ENCODE assay signal across 12 mouse cellular contexts in genomic region chr10:127185506-127185905, GRCm38 (mm10).
"Had no signal": no experiment of that assay in that cellular context is flagged by ENCODE, and none has a peak within 500 bp of the region (broad histone marks: within the 10 kb centered on the region; RNA-seq: fewer than 3 reads in every experiment).

No protein-coding gene starts in this region.

- H3K27ac ChIP-seq: kidney, embryonic 15.5 days; limb, embryonic 10.5 days; liver, embryonic 14.5 days; midbrain, embryonic 10.5 days; neural tube, embryonic 13.5 days had no signal

- H3K9me3 ChIP-seq: kidney, embryonic 15.5 days; limb, embryonic 10.5 days; midbrain, embryonic 10.5 days; neural tube, embryonic 13.5 days had no signal

- DNase-seq: kidney, postnatal 14 days; lung, postnatal 10 days; lung, postnatal 4 days; spleen, adult 18-20 months; thymus, adult 18-20 months had no signal

- H3K9ac ChIP-seq: kidney, embryonic 15.5 days; liver, embryonic 14.5 days; lung, embryonic 14.5 days; neural tube, embryonic 13.5 days had no signal

- H3K4me3 ChIP-seq: kidney, embryonic 15.5 days; limb, embryonic 10.5 days; midbrain, embryonic 10.5 days; myocyte; neural tube, embryonic 13.5 days had no signal
